Mouse (Mus musculus) c-Kit-positive CD71-positive TER-119-negative erythroid progenitor cells, embryonic 14.5 days (primary cell): ENCODE results near the gene H2al2a.
A peak's percentile ranks its signal among the peaks of the same experiment; 100 is the strongest.
"Not testable (repeated sequence)": the region's sequence is repeated elsewhere in the genome, so short reads cannot be mapped to it uniquely, and the experiment has no call there.

Experiments
- DNase-seq: peaks from one replicate; pipeline ENCODE4 v3.0.0-alpha.2; 2013; ENCODE audit warnings: low read depth

Gene H2al2a

GRCm38 (mm10) chr2:18027448-18028139 lies 30.8 kb upstream of the H2al2a start:
- peak; percentile 88 for DNase-seq

GRCm38 (mm10) chr2:18026116-18026947 lies 29.6 kb upstream of the H2al2a start:
- no peak for DNase-seq

GRCm38 (mm10) chr2:18025781-18026115 lies 29.0 kb upstream of the H2al2a start:
- DNase-seq, result no peak

GRCm38 (mm10) chr2:18025116-18025515 lies 28.4 kb upstream of the H2al2a start:
- no peak for DNase-seq

- no peak for DNase-seq
Measured at GRCm38 (mm10) chr2:18022886-18023285, 26.1 kb upstream of the H2al2a start.

GRCm38 (mm10) chr2:18019122-18019521 lies 22.4 kb upstream of the H2al2a start:
- DNase-seq, result no peak

GRCm38 (mm10) chr2:18017321-18017720 lies 20.6 kb upstream of the H2al2a start:
- DNase-seq, result no peak

- DNase-seq, result no peak
Measured at GRCm38 (mm10) chr2:18016639-18017038, 19.9 kb upstream of the H2al2a start.

- no peak for DNase-seq
Measured at GRCm38 (mm10) chr2:18015581-18015980, 18.8 kb upstream of the H2al2a start.

- no peak for DNase-seq
Measured at GRCm38 (mm10) chr2:18012866-18013265, 16.1 kb upstream of the H2al2a start.

- DNase-seq, result no peak
Measured at GRCm38 (mm10) chr2:18011226-18011625, 14.5 kb upstream of the H2al2a start.

- no peak for DNase-seq
Measured at GRCm38 (mm10) chr2:18005137-18005536, 8.4 kb upstream of the H2al2a start.

- no peak for DNase-seq
Measured at GRCm38 (mm10) chr2:18004286-18004685, 7.5 kb upstream of the H2al2a start.

- DNase-seq, result no peak
Measured at GRCm38 (mm10) chr2:18002306-18002705, 5.5 kb upstream of the H2al2a start.

GRCm38 (mm10) chr2:17989562-17989961 lies 7.2 kb downstream of the H2al2a start:
- DNase-seq, result no peak

GRCm38 (mm10) chr2:17989115-17989514 lies 7.6 kb downstream of the H2al2a start:
- no peak for DNase-seq

GRCm38 (mm10) chr2:17986694-17987093 lies 10.1 kb downstream of the H2al2a start:
- DNase-seq, result no peak

- DNase-seq, result no peak
Measured at GRCm38 (mm10) chr2:17984774-17985173, 12.0 kb downstream of the H2al2a start.

GRCm38 (mm10) chr2:17982747-17983146 lies 14.0 kb downstream of the H2al2a start:
- no peak for DNase-seq

GRCm38 (mm10) chr2:17978706-17979105 lies 18.1 kb downstream of the H2al2a start:
- DNase-seq, result no peak

GRCm38 (mm10) chr2:17978251-17978650 lies 18.5 kb downstream of the H2al2a start:
- DNase-seq, result not testable (repeated sequence)

- not testable (repeated sequence) for DNase-seq
Measured at GRCm38 (mm10) chr2:17977645-17978044, 19.1 kb downstream of the H2al2a start.

- no peak for DNase-seq
Measured at GRCm38 (mm10) chr2:17975601-17976327, 21.0 kb downstream of the H2al2a start.
